Mouse (Mus musculus): ENCODE results near the gene Sort1.

- no peak for TF ChIP-seq CTCF (conservative IDR thresholded peaks at IDR 0.05; ENCODE audit: low read length)
- TF ChIP-seq NANOG (IDR thresholded peaks at IDR 0.05; ENCODE audit: borderline replicate concordance, low read length): no peak
Measured at GRCm38 (mm10) chr3:108367828-108368227, 83.9 kb downstream of the Sort1 start.
